Mouse (Mus musculus) thymus, postnatal 10 days (tissue): ENCODE results near the gene Arhgef5.

Experiments used
- DNase-seq, 2 experiments: peaks; one replicate each; pipeline ENCODE4 v3.0.0; 2021; ENCODE audit warnings: low spot score in 2 of 2

Arhgef5 gene

DNA sequence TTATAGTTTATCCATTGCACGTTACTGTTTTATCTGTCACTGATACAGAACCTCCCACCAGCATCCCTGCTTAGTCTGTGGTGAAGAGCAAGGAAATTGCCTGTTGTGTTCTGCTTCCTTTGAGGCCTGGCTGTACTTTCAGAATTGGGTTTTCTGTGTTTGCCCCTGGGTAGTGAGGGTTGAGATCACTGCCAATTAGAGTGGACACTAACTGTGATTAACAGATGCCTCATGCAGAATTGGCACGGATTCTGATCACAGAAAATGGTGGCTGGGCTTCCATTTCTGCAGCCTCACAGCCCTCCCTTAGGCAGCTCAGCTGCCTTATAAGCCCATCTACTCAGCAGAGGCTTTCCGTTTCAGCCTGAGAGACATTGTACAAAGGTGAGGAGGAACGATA lies 68.1 kb downstream of the Arhgef5 start:
- DNase-seq = no peak

DNA sequence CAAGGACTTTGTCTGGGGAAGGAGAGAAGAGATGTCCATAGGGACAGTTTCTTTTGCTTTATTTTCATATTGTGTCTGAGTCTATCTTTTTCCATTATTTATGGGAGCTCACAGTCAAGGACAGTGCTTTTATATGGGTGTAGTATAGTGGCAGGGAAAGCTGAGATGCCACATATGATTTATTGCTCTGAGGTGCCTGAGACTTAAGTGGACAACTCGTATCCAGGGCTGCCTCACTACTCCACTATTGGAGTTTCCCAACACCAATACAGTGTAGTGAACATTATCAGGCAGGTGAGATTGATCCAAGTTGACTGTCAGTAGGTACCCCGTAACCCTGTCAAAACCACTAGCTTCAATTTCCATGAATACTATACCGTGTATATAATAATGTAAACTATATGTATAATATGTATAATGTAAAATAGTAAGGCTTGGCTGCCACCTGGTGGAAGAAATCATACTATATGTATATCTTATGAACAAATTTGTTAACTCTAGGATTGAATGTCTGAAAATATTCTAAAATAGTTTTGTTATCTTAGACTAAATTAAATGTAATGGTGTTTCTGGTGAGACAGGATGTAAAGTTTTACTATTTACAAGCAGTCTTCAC lies 70.3 kb downstream of the Arhgef5 start:
- no peak for DNase-seq

DNA sequence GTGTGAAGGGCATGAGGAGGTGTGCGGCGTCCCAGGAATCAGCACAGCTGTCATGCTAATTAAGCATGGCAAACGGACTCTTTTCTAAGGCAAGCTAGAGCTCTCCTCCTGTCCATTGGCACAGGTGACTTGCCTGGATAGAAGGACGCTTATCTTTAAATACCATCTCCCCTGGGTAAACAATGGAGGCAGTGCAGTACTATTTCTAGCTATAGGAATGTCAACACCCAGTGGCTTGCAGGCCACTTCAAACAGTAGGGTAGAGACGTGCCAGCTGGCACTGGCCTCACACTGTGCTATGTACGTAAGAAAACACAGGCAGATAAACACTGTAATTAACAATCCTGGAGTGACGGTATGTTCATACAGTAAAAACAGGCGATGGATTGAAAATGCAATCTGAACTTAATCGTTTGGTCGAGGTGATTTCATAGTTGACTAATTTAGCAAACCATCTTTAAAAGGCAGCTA lies 72.1 kb downstream of the Arhgef5 start:
- no peak for DNase-seq

DNA sequence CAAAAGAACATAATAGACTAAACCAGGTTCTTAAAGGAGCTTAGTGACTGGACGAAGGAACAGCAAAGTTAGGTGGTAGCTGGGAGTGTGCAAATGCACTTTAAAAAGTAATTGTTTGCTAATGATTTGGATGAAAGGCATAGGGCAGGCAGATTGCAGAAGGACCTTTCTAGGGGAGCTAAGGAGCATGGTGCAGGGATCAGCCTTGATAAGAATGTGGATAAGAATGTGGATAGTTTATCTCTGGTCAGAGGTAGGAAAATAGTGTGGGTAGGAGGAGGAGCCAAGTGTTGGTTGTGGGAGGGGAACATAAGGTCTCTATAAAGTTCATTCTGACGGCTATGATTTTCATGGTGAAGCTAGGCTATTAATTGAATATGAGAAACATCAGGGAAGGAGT lies 73.4 kb downstream of the Arhgef5 start:
- DNase-seq = no peak
